Mouse (Mus musculus) right cerebral cortex, adult 2 months (tissue): ENCODE data around the gene Olfr1308.

ENCODE experiments used
- DNase-seq, 2 experiments: peaks; one replicate each; pipeline ENCODE4 v3.0.0; 2021 to 2022; ENCODE audit warnings: low spot score in 2 of 2

Olfr1308 gene

DNA sequence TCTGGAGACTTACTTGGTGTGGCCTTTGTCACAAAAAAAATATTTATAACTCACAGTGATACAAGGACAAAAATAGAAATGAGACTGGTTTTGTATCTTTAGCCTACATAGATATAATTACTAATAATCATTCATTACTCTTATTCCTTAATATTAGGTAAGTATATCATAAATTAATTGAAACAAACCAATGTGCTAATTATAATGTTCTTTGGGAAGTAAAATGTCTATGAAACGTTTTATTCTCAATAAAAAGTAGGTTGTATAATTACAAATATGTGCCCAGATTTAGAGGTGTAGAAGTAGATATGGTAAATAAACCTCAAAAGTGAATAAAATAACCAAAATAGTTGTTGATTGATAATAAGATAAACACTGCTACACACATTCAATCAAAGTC lies at the start of gene Olfr1308:
Gene Olfr1308, minus strand, starts transcription at position 101 of the 400 bp plus-strand sequence.
- no peak for DNase-seq

DNA sequence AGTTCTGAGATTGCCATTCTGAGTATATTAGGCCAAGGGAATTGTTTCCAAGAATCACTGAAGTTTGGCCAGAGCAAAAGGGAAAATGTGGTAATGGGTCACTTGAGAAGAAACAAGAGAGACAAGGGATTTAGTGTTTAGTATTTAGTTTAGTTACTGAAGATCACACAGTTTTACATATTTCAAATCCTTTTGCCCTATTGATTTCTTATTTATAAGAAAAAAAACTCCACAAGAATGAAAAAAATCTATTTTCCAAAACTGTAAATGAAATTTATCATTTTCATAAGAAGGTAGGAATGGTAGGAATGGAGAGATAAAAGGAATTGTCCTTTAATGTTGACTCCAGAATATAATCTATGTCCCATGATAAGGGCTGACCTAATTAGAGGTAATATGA lies 47.9 kb upstream of the Olfr1308 start, which contains the start of gene Olfr1310:
Gene Olfr1310, minus strand, starts transcription at position 101 of the 400 bp plus-strand sequence.
- DNase-seq = no peak

DNA sequence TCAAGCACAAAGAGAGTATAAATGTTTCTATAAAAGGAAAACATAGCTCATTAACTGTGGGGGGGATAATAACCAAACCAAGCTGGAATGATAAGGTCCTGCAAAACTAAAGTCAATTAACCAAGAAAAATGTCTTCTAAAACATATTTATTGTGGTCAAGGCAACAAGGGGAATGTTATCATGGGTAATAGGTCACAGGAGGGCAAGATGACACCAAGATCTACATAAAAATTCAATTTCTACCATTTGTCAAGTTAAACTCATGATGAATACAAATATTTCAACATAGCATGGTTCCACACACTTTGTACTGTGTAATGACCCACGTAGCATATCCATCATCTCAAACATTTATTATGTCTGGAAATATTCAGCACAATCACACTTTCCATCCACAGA lies 25.4 kb upstream of the Olfr1308 start, which contains the start of gene Olfr1309:
Gene Olfr1309, minus strand, starts transcription at position 101 of the 400 bp plus-strand sequence.
- DNase-seq = no peak

DNA sequence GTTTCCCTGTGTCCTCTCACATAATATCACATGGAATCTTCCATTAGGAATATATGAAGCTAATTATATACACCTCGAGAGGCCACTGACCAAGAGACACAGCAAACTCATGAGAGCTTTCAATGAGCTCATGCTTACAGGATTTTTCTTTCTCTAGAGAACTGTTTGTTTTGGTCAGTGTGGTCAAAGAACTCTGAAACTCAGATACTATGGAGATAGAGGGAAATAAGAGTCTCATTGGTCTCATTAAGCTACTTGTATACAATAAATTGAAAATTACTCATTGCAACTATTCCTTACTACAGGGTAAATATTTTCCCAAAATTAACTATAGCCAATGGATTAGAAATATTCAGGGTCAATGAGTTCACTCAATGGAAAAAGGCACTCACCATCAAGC lies 15.4 kb downstream of the Olfr1308 start, which contains the start of gene Olfr1307:
Gene Olfr1307, minus strand, starts transcription at position 101 of the 400 bp plus-strand sequence.
- DNase-seq = no peak

DNA sequence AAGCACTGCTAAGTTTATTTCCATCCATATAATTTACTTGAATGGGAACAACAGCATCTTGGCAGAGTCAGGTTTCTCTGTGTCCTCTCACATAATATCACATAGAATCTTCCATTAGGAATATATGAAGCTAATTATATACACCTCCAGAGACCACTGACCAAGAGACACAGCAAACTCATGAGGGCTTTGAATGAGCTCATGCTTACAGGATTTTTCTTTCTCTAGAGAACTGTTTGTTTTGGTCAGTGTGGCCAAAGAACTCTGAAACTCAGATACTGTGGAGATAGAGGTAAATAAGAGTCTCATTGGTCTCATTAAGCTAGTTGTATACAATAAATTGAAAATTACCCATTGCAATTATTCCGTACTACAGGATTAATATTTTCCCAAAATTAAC lies 48.6 kb downstream of the Olfr1308 start, which contains the start of gene Olfr1306:
Gene Olfr1306, minus strand, starts transcription at position 101 of the 400 bp plus-strand sequence.
- no peak for DNase-seq
